Mouse (Mus musculus): ENCODE measurements at regions not wholly inside any gene's neighbourhood (a gene's known extent, or its start where the extent isn't known, plus 50 kb on each side); places are given as distances from the start of the nearest gene placed in this dataset.
A peak's percentile ranks its signal among the peaks of the same experiment; 100 is the strongest.

DNA sequence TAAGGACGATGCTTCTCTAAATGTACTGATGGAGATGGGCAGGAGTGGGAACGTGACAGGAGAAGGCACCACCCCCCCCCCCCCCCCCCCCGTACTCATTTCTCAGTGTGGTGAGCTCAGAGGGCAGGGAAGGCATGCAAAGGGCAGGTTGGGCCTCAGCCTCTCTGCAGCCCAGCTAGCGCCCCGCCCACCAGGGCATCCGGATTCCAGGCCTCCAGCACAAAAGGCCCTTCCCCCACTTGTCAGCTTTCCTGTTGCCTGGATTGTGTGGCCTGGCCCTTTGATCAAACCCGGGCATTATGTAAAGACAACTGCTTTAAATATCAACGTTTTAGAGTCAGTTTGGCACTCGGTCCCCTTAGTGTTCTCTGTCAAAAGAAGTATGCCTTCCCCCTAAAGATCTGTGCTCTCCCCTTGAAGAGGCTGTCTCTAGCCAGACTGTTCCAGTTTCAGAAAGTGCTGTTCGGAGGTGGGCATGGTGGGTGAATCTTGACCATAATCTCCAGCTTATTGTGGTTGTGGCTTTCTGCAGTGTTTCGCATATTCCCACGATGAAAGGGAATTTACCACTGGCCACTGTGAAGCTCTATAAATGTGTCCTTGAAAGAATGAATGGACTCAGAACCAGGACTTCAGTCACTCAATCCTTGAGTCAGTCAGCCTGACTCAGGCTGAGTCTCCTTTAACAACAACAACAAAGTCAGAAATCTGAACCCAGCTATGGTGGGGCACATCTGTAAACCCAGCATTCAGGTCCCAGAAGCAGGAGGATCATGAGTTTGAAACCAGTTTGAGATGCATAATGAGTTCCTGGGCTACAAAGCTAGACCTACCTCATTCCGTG lies 192.4 kb upstream of the Klf3 start:
- DNase-seq: no peak

DNA sequence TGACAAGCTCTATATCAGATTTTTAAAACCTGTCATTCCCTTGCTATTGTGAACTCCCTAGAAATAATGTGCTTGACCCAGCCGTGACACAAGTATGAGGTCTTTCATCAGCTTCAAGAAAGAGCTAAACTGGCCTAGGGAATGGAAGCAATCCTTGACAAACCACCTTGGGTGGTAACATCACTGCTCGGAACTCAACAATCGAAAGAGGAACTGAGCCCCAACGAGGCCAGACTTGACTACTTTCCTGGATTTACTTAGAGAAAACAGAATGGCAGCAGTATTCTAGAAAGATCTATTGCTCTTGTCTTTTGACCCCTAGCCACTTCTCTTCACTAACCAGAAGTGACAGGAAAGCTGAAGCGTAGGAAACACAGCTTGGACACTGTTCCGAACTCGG lies 191.2 kb upstream of the Klf3 start:
- no peak for DNase-seq

DNA sequence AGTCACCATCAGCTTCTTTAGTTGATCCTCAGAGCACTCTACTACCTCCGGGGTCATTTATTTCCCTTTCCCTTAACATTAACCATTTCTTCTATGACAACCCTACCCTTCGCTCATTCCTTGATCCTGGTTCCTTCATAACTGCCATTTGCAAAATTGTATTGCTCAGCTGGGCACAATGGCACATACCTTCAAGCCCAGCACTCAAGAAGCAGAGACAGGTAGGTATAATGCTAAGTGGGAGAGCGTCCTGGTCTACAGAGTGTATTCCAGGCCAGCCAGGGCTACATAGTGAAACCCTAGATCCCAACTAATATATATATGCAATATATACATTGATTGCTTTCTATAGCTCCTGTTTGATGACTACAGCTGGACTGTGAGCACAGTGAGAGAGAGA lies 189.5 kb upstream of the Klf3 start:
- no peak for DNase-seq

DNA sequence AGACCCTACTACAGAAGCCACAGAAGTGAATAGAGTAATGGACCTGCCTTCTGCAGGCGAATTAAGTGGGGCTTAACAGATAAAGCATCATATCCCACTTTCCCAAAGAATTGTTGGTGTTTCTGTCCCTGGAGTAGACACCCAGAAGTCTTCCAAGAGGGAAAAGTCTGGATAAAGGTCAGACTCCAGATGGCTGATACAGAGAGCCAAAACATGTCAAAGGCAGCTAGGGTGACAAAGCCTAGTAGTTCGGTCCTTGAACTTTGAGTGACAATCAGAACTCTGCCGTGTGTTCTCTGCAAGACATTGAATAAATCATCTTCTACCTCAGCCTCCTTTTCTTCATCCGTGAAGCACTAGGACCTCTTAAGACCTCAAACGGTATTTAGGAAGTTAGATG lies 185.1 kb upstream of the Klf3 start:
- no peak for DNase-seq

DNA sequence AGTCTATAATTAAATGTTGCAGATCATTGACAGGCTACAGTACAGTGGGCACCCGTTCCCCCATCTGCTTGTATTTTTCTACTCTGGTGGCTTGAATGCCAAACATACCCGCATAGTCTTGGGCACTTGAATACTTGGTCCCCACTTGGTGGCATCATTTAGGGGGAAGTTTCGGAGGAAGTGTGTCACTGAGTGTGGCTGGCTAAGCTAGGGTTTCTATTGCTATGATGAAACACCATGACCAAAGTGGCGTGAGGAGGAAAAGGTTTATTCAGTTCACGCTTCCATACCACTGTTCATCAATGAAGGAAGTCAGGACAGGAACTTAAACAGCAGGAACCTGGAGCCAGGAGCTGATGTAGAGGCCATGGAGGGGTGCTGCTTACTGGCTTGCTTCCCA lies 183.4 kb upstream of the Klf3 start:
- no peak for DNase-seq

DNA sequence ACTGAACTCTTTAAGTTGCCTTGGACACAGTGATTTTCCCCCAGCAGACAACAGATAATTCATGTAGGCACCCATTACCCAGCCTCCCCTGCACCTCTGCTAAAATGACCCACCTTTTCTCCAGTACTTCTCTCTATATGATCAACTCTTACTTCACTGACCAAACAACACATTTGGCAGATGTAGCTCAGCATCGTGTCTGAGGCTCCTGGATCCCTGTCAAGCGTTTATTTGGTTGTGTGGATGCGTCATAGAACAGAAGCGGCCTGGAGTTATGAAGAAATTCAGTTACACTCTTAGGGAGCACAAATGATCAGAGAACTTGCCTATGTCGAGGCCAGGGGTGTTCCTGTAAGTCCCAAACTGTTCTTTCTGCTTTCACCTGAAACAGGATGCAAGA lies 182.5 kb upstream of the Klf3 start:
- DNase-seq: no peak

DNA sequence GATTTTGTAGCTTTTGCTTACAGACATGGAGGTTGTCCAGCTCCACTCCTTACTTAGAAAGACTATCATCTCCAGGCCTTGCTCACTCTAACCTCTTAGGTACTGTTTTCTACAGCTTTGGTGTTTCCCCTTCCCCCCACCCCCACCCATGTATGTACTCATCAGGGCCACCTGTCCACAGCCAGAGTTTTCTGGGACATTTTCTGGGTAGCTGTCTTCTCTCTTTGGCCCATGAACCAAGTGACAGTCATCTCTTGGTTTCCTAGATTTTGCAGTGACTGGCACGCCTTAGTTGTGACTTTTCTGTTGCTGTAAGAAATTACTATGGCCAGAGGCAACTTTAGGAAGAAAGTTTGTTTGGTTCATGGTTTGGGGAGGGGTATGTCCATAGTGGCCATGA lies 181.8 kb upstream of the Klf3 start:
- no peak for DNase-seq

DNA sequence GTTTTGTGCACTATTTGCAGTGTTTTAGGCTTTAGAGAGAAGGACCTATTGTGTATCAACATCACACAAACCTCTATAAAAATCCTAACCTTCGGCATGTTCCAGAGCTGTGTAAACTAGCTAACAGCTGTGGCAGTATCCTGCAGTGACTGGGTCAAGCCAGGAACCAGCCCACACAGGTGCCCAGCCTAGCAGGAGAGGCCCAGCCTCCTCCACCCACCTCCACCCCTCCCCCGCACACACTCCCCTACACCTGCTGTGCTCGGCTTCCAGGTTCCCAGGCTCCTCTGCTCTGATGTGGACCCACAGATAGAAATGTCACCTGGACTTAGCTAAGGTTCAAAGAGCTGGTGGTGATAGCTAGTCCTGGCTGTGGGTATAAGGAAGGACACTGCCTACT lies 179.5 kb upstream of the Klf3 start:
- no peak for DNase-seq

DNA sequence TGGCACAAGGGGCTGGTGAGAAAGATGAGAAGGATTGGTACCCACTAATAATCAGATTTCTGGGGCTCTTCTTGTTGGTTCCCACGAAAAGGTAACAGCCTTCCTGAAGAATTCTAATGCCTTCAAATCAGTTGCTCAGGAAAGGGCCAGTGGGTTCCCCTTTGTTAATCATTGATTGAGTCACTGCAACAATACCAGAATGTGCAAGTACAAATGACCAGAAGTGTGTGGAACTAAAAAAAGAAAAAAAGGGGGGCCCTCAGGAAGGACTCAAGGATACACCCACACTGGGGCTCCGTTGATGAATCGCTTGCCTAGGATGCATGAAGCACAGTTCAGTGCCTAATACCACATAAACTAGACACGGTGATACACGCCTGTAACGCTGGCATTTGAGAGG lies 179.0 kb upstream of the Klf3 start:
- no peak for DNase-seq

DNA sequence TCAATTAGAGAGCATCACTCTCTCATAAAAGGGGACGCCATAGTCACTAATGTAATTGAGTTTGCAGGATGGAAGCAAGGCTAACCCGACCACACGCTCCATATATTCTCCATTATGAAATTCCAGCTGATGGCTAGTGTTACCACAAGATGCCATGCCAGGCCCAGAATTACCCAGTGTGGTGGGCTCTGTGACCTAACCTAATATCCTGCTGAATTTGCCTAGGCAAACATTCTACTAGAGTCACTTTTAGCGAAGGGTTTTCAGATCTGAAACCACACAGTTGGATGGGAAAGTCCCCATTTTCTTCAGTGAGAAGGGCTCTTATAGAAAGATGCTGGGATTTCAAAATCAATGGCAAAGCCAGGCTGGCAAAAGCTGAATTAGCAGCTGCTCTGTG lies 177.8 kb upstream of the Klf3 start:
- DNase-seq: no peak

DNA sequence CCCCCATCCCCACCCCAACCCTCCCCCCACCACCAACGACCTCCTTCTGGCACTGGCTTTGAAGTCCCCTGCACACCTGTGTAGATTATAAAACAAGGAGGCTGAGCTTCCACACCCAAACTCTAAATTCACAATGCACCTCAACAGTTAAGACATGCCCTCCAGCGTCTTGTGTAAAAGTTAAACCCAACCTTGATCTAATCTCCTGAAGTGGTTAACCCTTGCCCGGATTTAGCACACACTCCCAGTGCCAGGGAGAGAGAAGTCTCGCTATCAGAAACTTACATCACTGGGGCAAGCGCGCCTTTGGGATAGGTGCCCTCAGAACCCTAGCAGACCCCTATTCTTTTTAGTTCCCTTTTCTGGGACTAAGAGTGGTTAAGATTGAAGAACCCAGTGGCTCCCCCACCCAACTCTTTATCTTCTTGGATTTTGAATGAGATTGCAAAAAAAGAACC lies 177.3 kb upstream of the Klf3 start:
- DNase-seq: no peak

DNA sequence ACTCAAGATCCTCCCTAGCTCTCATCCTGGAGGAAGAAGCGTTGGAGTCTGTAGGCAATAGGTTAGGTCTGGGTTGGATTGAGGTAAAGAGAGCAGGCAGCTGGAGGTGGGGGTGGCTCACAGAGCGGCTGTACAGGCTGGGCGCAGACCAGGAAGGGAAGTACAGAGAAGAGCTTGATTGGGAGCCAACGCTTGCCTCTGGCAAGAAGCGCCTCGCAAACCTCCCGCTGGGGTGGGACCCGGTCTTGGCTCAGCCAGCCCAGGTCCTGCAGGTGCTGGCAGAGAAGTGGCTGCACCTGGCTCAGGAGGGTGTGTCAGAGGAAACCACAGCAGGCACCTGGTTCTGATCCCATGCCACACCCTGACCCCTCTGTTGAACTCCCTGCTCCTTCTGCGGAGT lies 176.8 kb upstream of the Klf3 start:
- DNase-seq: peak; percentile 6

DNA sequence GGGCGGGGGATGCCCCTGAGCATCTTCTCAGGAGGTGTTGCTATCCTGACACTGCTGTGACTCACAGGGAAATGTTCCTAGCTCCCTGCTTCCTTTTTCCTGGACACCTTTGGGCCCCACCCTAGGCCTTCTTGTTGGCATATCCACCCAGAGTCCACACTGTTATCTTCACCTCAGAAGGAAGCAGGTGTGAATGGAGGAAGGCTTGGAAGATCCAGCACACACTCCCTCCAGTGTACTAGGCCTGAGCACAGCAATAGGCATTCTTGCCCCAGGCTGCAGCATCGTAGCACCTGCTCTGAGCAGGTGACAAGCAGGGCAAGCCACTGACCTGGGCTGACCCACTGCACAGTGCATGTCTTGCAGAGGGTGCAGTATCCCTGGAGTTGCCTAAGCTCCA lies 172.6 kb upstream of the Klf3 start:
- no peak for DNase-seq

DNA sequence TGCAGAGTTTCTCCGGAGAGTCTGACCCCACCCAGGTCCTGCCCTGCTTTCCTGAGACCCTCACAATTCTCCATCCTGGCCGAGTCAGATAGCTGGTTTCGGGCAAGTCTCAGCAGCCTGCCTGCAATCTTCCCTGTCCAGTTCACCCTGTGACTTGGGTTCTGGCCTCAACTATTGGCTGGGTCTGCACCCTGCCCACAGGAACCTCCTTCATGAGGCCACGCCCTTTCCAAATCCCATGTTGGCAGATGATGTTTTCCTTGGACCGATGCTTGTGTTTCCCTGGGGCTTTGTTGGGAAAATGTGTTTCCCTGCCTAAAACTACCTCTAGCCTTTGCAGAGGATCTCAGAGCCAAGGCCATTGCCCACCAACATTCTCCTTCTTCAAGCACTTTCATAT lies 171.0 kb upstream of the Klf3 start:
- no peak for DNase-seq

DNA sequence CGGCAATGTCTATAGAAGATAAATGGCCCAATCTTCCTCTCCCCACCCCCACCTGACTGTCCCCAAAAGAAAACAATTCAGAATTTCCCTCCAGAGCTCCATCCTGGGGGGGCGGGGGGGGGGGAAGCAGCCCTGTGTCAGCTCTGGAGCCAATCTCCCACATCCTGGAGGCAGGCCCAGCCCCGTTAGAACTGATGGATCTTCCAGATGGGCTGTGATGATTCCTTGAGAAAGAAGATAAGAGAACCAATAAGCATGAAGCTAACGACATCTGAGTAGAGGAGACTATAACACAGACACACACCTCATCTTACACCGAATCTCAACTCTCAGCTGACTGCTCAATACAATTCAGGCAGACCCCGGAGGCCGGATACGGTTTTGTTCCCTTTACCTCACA lies 169.2 kb upstream of the Klf3 start:
- no peak for DNase-seq

DNA sequence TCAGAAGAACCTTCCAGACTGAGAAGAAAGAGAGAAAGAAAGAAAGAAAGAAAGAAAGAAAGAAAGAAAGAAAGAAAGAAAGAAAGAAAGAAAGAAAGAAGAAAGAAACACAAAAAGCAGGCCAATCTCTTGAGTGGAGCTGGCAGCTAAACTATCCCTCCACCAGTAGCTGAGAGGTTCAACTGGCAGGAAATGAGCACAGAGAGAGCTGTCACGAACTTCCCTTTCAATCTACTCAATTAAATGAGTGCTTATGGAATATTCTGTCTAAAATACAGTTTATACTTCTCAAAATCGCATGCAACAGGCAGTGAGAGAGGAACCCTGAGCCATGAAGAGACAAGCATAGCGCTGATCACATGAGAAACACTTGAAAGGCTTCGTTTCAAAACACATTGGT lies 168.5 kb upstream of the Klf3 start:
- DNase-seq: no peak

DNA sequence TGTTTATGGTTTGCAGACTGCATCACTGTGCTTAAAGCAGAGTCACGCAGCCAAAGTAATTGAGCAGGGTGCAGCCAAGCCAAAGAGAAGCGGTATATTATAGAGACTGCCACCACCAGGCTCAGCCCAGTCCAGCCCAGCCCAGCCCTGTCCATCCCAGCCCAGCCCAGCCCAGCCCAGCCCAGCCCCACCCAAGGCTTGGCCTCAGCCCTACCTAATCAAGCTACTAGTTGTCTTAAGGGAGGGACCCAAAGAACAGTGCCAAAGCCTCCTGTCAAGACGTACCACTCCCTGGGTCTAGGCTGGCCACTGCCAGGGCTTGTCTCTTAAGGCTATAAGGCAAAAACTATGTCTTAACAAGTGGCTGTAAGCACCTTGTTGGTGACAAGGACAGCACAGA lies 166.9 kb upstream of the Klf3 start:
- DNase-seq: no peak

DNA sequence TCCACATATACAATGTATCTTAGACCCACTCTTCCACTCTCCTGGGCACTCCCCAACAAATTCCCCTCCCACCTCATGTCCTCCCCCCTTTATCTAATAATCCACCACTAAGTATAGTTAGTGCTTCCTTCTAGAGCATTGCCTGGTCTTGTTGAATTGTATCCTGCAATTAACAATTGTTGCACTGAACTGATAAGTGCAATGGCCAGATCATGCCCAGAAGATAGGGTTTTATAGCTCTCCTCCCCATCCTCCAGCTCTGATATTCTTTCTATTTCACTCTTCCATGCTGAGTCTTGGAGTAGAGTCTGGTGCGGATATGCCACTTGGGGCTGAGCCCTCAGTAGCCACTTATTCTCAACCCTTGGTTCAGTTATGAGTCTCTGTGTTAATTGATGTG lies 159.6 kb upstream of the Klf3 start:
- DNase-seq: no peak

DNA sequence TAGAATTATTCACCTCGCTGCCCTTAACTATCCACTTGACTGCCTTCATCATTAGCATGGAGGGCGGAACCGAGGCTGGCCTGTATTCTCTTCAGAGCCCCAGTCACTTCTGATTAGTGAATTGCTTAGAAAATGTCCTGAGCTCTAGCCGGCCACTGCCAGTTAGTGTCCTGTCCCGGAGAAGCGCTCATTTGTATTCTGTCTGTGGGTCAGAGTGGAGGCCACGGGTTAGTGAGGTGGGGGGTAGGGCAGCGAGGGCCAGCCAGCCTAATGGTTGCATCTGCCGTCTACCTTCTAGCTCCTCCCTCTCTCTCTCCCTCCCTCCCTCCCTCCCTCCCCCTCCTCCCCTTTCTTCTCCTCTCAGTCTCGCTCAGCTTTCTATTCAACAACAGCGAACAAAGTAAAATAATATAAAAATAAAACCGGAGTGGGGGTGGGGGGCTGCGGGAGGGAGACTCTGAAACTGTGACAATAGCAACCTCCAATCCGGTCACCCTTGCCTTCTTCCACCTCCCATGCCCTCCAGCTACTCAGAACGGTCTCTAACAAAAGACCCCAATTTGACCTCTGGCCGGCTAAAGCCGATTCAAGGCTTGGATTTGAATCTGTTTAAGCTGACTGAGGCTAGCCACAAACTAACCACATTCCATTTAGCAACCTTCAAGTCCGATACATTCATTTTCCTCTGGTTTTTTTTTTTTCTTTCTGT lies 155.6 kb upstream of the Klf3 start:
- DNase-seq: peak; percentile 33

DNA sequence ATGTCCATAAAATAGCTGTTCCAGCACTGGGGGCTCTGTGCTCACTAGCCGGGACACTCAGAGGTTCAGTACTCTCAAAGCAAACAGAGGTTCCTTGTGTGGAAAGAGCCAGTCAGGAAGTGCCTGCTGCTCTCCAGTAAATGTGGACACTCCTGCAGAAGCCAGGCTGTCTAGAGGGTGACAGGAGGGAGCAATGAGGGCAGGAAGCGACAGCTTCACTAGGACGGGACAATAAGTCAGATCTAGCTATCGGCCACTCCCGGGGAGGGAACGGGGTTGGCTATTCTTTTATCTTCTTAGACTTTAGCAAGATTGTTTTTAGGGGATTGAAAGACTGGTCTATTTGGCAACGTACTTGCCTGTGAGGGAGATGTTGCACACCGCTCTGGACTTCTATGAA lies 154.7 kb upstream of the Klf3 start:
- DNase-seq: no peak

DNA sequence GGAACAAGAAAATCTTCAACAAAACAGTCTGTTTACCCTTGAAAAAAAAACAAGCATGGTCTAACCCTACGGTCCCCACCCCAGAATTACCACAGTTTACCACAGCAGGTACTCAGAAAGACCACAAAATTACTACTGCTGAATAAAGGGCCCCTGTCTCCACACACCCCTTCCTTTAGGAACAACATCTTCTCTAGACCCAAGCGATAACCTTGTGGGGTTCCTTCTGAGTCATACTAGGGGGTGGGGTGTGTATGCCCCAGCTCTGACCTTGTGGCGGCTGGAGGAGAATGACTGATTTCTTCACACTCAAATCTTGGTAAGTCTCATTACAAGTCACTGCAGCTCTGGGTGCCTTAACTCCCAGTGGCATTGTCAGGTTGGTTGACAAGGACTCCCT lies 151.8 kb upstream of the Klf3 start:
- no peak for DNase-seq

DNA sequence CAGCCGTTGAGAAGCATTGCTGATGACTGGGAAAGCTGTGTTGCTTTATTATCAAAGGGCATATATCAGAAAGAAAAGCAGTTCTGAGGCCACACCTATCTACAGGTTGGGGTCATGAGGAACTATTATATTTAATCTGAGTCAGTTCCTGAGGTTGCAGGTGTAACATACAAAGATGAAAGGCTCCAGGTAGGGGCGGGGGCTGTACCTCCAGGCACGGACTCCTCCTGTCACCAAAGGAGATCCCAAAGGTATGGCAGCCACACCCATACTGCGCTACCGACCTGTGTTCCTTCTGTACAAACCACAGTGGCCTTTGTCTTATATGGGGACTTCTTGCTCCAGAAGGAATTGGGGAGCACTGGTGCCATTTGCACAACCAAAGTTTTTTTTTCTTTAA lies 149.4 kb upstream of the Klf3 start:
- no peak for DNase-seq

DNA sequence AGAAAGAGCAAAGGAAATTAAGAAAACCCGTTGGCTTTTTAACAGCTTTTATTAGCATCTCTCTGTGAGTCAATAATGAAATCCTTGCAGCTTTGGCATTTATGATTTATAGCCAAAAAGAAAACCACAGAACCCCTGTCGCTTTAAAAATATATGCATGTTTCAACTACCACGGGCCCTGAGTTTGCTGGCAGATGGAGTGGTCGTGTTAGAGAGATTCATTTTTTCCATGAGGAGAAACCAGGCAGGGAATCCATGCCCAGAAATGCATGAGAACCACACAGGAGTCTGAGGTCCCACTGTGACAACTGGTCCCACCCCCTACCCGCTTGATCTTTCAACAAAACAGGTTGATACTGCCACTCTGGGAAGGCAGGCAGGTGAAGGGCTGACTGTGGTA lies 147.9 kb upstream of the Klf3 start:
- no peak for DNase-seq

DNA sequence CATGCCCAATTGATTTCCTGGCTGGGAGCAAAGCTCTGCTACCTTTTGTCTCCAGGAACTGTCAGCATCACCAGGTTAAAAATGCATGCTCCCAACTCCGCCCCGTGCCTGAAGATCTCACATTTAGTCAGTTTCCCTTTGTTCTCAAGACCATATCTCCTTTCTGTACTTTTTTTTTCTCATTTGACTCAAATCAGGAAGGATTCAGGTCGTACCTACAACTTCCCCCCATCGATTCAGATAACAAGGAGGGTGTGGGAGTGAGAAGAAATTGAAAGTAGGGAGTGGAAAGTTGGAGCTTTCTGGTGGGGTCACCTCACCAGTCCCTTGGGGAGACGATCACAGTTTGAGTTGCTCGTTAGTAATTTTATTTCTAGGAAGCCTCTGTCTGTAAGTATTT lies 141.2 kb upstream of the Klf3 start:
- DNase-seq: no peak

DNA sequence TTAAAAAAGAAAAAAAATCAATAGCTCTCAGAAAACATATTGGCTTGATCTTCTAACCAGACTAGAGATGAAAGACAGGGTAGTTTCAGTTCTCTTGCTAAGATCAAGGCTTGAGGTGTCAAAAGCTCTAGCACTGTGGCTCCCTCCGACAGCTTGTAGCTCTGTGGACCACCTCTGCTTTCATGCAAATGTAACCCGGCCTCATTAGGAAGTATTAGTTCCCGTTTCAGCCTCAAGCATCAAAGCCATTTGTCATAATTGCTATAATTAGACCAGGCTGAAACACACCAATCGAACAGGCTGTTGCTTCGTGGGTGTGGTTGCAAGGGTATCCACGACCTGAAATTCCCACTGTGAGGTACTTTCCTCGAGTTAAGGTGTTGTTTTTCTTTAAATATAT lies 140.7 kb upstream of the Klf3 start:
- DNase-seq: no peak
